Mouse (Mus musculus) G1E (cell line): ENCODE measurements around the gene Wnt7b.

Experiments
- CTCF ChIP-seq: IDR thresholded peaks from 2 replicates; pipeline ENCODE4 v1.5.1; 2012; ENCODE audit warnings: low read depth, low read length, inconsistent platforms, mixed read lengths
- GATA1 ChIP-seq: IDR thresholded peaks from 2 replicates; pipeline ENCODE4 v1.6.1; 2012; ENCODE audit warnings: borderline replicate concordance, low read length, inconsistent platforms, mixed read lengths
- GATA2 ChIP-seq: IDR thresholded peaks from 2 replicates; pipeline ENCODE4 v1.6.1; 2012; ENCODE audit warnings: low read depth, low read length, inconsistent platforms, borderline replicate concordance
- POLR2AphosphoS5 ChIP-seq: IDR thresholded peaks from 2 replicates; pipeline ENCODE4 v1.6.1; 2012; ENCODE audit warnings: low read depth, low read length, inconsistent platforms; ENCODE audit not compliant: insufficient replicate concordance
- TAL1 ChIP-seq: conservative IDR thresholded peaks from 2 replicates; pipeline ENCODE4 v1.6.1; 2012; ENCODE audit warnings: low read depth, low read length, inconsistent platforms, mixed read lengths

DNA sequence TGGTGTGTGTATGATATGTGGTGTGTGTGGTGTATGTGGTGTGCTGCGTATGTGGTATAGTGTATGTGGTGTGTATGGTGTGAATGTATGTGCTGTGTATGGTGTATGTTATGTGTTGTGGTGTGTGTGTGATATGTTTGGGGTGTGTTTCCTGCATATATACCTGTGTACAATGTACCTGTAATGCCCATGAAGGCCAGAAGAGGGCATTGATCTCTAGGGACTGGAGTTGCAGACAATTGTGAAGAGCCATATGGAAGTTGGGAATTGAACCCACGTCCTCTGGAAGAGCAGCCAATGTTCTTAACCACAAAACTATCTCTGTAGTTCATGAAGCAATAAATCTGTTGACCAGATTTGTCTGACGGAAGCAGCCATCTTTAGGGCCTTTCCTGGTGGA is 15.1 kb upstream of the Wnt7b start:
- 0 out of 2 replicates have a peak, but pooled peaks have one; percentile 20 for TF ChIP-seq CTCF
- no peak for TF ChIP-seq GATA1
- no peak for TF ChIP-seq TAL1
- no peak for TF ChIP-seq POLR2AphosphoS5
- TF ChIP-seq GATA2: no peak
